Mouse (Mus musculus): ENCODE results near the gene Hspe1. TPM values are rescaled to one million over a fixed set of nuclear protein-coding genes. Genes with fewer than 3 reads are reported as not detected.
A peak's percentile ranks its signal among the peaks of the same experiment; 100 is the strongest.

Gene Hspe1
- polyA plus RNA-seq, 1 experiment from 2014 or later, result 599 TPM

DNA sequence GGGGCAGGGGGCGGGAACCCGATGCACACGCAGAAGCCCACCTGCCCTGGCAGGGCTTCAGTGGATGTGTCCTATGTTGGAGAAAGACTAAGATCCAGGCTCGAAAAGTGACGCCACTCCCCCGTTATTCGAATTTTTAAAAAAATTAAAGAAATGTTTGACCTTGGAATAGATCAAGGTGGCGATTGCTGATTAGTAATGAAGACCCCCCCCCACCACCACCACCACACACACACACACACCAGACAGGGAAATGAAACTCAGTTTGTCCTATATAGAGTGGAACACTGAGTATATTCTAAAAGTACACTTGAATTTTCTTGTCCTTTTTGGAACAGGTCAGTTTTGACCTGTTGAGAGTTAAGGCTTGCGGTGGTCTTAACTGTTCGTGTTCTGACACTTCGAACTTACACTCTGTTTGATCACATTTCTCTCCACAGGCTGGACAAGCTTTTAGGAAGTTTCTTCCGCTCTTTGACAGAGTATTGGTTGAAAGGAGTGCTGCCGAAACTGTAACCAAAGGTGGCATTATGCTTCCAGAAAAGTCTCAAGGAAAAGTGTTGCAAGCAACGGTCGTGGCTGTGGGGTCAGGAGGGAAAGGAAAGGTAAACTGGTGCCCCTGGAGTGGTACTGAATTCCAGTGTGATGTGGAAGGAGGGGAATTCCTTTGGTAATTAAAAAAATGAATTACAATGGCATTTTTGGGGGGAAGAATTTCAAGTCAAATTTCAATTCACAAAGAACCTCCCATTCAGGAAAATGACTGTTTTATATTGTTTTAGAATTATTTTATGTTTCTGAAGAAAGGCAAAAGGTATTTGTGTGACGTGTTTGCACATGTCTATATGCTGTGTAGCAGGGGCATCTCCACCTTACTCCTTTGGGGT, 922 bp downstream of the Hspe1 start:
- WGBS, result 7% methylated on average over 16 of the region's 16 CpGs
- Histone ChIP-seq H3K9me3 (replicated peaks; ENCODE audit: control insufficient read depth, low read length) (no peaks in the 10 kb centered on the region), H3K36me3 (replicated peaks; ENCODE audit: control insufficient read depth, insufficient read depth, low read depth, low read length) (no peaks in the 10 kb centered on the region; the same call in none of the 2 replicates), H3K4me1 (ENCODE audit: control insufficient read depth, insufficient read depth, low read length) (no peaks in the 10 kb centered on the region), H3K4me3 (ENCODE audit: low read depth, low read length) (peak overlapping the region; percentile 90), H3K4me2 (ENCODE audit: low read depth, low read length) (peak overlapping the region; percentile 73), H3K27me3 (ENCODE audit: control insufficient read depth, insufficient read depth, low read length) (no peaks in the 10 kb centered on the region), H3K9ac (replicated peaks; ENCODE audit: low read length) (peak overlapping the region; percentile 94), H3K27ac (replicated peaks; ENCODE audit: low read depth, low read length) (peak overlapping the region; percentile 93)
- no peak for DNase-seq (ENCODE audit: low spot score)
- ATAC-seq (replicated peaks; ENCODE audit: insufficient number of reproducible peaks, low FRiP score, low TSS enrichment, low read depth), result no peak

DNA sequence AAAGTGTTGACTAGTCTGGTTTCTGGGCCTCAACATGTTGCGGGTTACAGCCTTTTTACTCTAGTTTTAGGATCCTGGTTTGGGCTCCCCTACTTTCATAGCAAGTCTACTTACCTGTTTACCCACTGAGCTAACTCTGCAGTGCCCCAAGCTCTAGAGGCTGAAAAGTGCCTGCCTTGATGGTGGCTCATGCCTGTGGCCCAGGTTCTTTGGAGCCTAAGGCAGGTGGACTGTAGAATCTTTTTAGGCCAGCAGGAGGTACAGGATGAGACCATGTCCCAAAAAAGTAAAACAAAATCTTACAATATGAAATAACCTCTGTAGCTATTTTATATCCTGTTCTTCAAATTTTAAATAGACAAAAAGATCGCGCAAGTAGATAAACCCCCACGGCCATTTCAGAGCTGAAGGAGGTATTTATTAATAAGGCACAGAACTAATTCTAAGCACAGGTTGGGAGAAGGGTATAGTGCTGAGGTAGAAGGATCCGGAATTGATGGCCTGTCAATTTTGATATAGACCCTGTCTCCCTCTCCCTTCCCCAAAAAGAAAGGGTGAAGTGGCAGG, 1.6 kb downstream of the Hspe1 start:
- H3K4me3 ChIP-seq (ENCODE audit: low read depth, low read length), result peak overlapping the region; percentile 90
- no peaks in the 10 kb centered on the region; the same call in 1 of the 2 replicates for H3K36me3 ChIP-seq (replicated peaks; ENCODE audit: control insufficient read depth, insufficient read depth, low read depth, low read length)
- H3K27ac ChIP-seq (replicated peaks; ENCODE audit: low read depth, low read length), result no peak overlapping the region
- peak overlapping the region; percentile 73; the same call in 1 of the 2 replicates for H3K4me2 ChIP-seq (ENCODE audit: low read depth, low read length)
- H3K27me3 ChIP-seq (ENCODE audit: control insufficient read depth, insufficient read depth, low read length), result no peaks in the 10 kb centered on the region
- no peaks in the 10 kb centered on the region for H3K9me3 ChIP-seq (replicated peaks; ENCODE audit: control insufficient read depth, low read length)
- 87% methylated on average over 5 of the region's 5 CpGs for WGBS
- DNase-seq (ENCODE audit: low spot score), result no peak
- no peak overlapping the region for H3K9ac ChIP-seq (replicated peaks; ENCODE audit: low read length)
- ATAC-seq (replicated peaks; ENCODE audit: insufficient number of reproducible peaks, low FRiP score, low TSS enrichment, low read depth), result no peak
- H3K4me1 ChIP-seq (ENCODE audit: control insufficient read depth, insufficient read depth, low read length), result no peaks in the 10 kb centered on the region

DNA sequence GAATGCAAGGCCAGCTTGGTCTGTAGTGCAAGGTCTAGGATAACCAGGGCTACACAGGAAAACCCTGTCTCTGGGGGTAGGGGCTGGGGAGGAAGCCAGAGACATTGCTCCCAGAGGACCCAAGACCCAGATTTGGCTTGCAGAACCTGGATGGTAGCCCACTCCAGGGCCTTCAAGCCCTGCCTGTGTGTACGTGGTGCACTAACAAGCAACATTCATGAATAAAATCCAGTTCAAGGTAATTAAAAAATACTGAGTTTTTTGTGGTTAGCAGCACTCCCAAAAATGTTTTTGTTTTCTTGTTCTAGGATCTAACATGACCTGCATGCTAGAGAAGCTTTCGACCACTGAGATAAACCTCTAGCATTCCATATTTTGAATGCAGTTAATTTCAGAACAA, 4.1 kb downstream of the Hspe1 start:
- no peak for ATAC-seq (replicated peaks; ENCODE audit: insufficient number of reproducible peaks, low FRiP score, low TSS enrichment, low read depth)
- H3K9me3 ChIP-seq (replicated peaks; ENCODE audit: control insufficient read depth, low read length), result no peaks in the 10 kb centered on the region
- no peak overlapping the region for H3K4me2 ChIP-seq (ENCODE audit: low read depth, low read length)

DNA sequence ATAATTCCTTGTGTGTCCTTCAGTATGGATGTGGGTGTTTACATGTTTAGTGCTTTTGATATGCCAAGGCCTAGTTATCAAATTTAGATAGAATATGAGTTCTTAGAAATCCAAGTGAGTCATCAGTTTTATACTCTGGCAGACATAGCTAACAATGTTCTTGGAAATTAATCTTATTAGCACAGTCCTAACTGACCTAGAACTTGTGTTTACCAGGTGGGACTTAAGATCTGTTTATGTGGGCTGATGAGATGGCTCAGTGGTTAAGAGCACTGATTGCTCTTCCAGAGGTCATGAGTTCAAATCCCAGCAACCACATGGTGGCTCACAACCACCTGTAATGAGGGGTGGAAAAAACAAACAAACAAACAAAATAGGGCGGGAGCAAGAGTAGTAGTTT, 4.5 kb downstream of the Hspe1 start:
- 71% methylated on average over 1 of the region's 1 CpGs for WGBS
- no peak for ATAC-seq (replicated peaks; ENCODE audit: insufficient number of reproducible peaks, low FRiP score, low TSS enrichment, low read depth)
- Histone ChIP-seq H3K4me2 (ENCODE audit: low read depth, low read length) (no peak overlapping the region), H3K4me3 (ENCODE audit: low read depth, low read length) (no peak overlapping the region), H3K9me3 (replicated peaks; ENCODE audit: control insufficient read depth, low read length) (no peaks in the 10 kb centered on the region), H3K27me3 (ENCODE audit: control insufficient read depth, insufficient read depth, low read length) (no peaks in the 10 kb centered on the region), H3K9ac (replicated peaks; ENCODE audit: low read length) (no peak overlapping the region), H3K36me3 (replicated peaks; ENCODE audit: control insufficient read depth, insufficient read depth, low read depth, low read length) (no peaks in the 10 kb centered on the region; the same call in 1 of the 2 replicates), H3K4me1 (ENCODE audit: control insufficient read depth, insufficient read depth, low read length) (no peaks in the 10 kb centered on the region), H3K27ac (replicated peaks; ENCODE audit: low read depth, low read length) (no peak overlapping the region)
- DNase-seq (ENCODE audit: low spot score), result no peak

More for the DNA sequence above, 4.1 kb downstream of the Hspe1 start:
- H3K27ac ChIP-seq (replicated peaks; ENCODE audit: low read depth, low read length), result no peak overlapping the region
- 90% methylated on average over 2 of the region's 2 CpGs for WGBS
- H3K4me3 ChIP-seq (ENCODE audit: low read depth, low read length), result no peak overlapping the region
- no peaks in the 10 kb centered on the region; the same call in 1 of the 2 replicates for H3K36me3 ChIP-seq (replicated peaks; ENCODE audit: control insufficient read depth, insufficient read depth, low read depth, low read length)
- H3K27me3 ChIP-seq (ENCODE audit: control insufficient read depth, insufficient read depth, low read length), result no peaks in the 10 kb centered on the region
- H3K4me1 ChIP-seq (ENCODE audit: control insufficient read depth, insufficient read depth, low read length), result no peaks in the 10 kb centered on the region
- DNase-seq (ENCODE audit: low spot score), result no peak
- H3K9ac ChIP-seq (replicated peaks; ENCODE audit: low read length), result no peak overlapping the region

DNA sequence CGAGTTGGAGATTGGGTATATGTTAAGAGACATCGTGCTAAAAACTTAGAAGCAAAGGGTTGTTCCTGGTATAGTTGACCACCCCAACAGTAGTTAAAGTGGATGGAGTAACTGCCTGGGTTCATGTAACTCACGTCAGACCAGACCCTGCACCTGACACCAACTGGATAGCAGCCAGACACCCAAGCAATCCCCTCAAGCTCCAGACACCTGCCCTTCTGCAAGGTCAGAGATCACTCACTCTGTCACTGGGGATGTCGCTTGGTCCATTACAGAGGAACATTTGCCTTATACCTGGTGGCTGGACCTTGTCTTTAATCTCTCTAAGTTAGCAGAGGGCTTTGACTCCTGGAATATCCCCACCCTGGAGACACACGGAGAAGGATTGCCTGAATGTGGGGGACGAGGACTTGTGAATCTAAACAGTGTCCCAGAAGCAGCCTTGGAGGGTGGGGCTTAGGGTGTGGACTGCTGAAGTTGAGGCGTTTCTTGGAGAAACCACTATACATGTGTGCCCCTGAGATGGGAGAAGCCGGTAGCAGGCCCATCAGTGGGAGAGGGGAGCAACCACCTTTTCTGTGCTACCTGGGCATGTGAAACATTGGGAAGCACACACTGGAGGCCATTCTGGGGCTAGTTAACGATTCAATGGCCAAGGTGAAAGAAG, 19.1 kb downstream of the Hspe1 start:
- H3K4me3 ChIP-seq (ENCODE audit: low read depth, low read length), result no peak overlapping the region
- no peaks in the 10 kb centered on the region for H3K36me3 ChIP-seq (replicated peaks; ENCODE audit: control insufficient read depth, insufficient read depth, low read depth, low read length)
- H3K4me2 ChIP-seq (ENCODE audit: low read depth, low read length), result no peak overlapping the region
- no peaks in the 10 kb centered on the region for H3K9me3 ChIP-seq (replicated peaks; ENCODE audit: control insufficient read depth, low read length)
- no peak overlapping the region for H3K27ac ChIP-seq (replicated peaks; ENCODE audit: low read depth, low read length)
- no peak overlapping the region for H3K9ac ChIP-seq (replicated peaks; ENCODE audit: low read length)
- DNase-seq (ENCODE audit: low spot score) (no peak), ATAC-seq (replicated peaks; ENCODE audit: insufficient number of reproducible peaks, low FRiP score, low TSS enrichment, low read depth) (no peak)
- H3K27me3 ChIP-seq (ENCODE audit: control insufficient read depth, insufficient read depth, low read length), result no peaks in the 10 kb centered on the region
- H3K4me1 ChIP-seq (ENCODE audit: control insufficient read depth, insufficient read depth, low read length), result no peaks in the 10 kb centered on the region
- WGBS, result 91% methylated on average over 9 of the region's 9 CpGs

DNA sequence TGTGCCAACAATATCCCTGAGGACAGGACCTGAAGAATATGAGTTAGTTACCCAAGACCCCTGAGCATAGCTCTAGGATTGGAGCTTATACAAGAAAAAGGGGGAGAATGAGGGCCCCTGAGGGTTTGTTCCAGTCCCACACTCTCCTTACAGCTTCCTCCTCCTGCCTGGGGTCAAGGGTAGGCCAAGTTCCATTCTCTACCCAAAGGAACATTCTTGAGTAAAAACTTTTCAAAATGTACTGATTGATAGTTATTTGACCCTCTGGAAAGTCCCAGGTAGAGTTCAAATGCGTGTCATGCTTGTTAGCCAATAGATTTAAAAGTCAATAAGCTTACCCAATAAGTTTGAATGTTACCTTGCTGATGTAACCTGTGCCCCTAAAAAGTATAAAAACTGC, 19.7 kb downstream of the Hspe1 start:
- no peak overlapping the region for H3K27ac ChIP-seq (replicated peaks; ENCODE audit: low read depth, low read length)
- no peak overlapping the region for H3K4me2 ChIP-seq (ENCODE audit: low read depth, low read length)
- no peak for ATAC-seq (replicated peaks; ENCODE audit: insufficient number of reproducible peaks, low FRiP score, low TSS enrichment, low read depth)
- H3K27me3 ChIP-seq (ENCODE audit: control insufficient read depth, insufficient read depth, low read length), result no peaks in the 10 kb centered on the region
- H3K4me3 ChIP-seq (ENCODE audit: low read depth, low read length), result no peak overlapping the region
- no peaks in the 10 kb centered on the region for H3K9me3 ChIP-seq (replicated peaks; ENCODE audit: control insufficient read depth, low read length)
- WGBS, result 91% methylated on average over 1 of the region's 1 CpGs
- DNase-seq (ENCODE audit: low spot score), result no peak
- H3K9ac ChIP-seq (replicated peaks; ENCODE audit: low read length), result no peak overlapping the region
- no peaks in the 10 kb centered on the region for H3K4me1 ChIP-seq (ENCODE audit: control insufficient read depth, insufficient read depth, low read length)
- no peaks in the 10 kb centered on the region for H3K36me3 ChIP-seq (replicated peaks; ENCODE audit: control insufficient read depth, insufficient read depth, low read depth, low read length)

DNA sequence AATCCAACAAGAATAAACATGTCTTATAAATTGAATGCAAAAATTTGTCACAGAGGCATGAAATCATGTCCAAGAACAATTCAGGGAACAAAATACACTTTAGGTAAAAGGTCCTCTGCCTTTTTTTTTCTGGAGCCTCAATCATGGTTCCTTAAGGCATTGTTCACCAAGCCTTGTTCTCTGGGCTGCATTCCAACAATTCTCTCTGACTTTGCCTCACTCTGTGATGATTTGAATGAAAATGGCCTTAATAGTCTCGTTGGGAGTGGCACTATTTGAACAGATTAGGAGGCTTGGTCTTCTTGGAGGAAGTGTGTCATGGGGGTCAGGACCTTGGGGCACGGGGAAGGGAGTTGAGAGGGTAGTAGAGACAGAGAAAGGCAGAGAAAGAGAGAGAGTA, 20.5 kb downstream of the Hspe1 start:
- no peaks in the 10 kb centered on the region for H3K4me1 ChIP-seq (ENCODE audit: control insufficient read depth, insufficient read depth, low read length)
- no peak overlapping the region for H3K9ac ChIP-seq (replicated peaks; ENCODE audit: low read length)
- H3K4me3 ChIP-seq (ENCODE audit: low read depth, low read length), result no peak overlapping the region
- no peak overlapping the region for H3K27ac ChIP-seq (replicated peaks; ENCODE audit: low read depth, low read length)
- no peaks in the 10 kb centered on the region for H3K9me3 ChIP-seq (replicated peaks; ENCODE audit: control insufficient read depth, low read length)
- no peaks in the 10 kb centered on the region for H3K36me3 ChIP-seq (replicated peaks; ENCODE audit: control insufficient read depth, insufficient read depth, low read depth, low read length)
- H3K27me3 ChIP-seq (ENCODE audit: control insufficient read depth, insufficient read depth, low read length), result no peaks in the 10 kb centered on the region
- DNase-seq (ENCODE audit: low spot score), result no peak
- H3K4me2 ChIP-seq (ENCODE audit: low read depth, low read length), result no peak overlapping the region
- no peak for ATAC-seq (replicated peaks; ENCODE audit: insufficient number of reproducible peaks, low FRiP score, low TSS enrichment, low read depth)
- 50% methylated on average over 2 of the region's 2 CpGs for WGBS
